Mouse (Mus musculus) C2C12 (cell line): ENCODE data around the gene Gm3629. TPM values are rescaled to one million over a fixed set of nuclear protein-coding genes. Genes with fewer than 3 reads are reported as not detected.
"Not testable (repeated sequence)": the region's sequence is repeated elsewhere in the genome, so short reads cannot be mapped to it uniquely, and the experiment has no call there.

Experiments
- H3K27me3 ChIP-seq: one replicate; pipeline ENCODE4 v1.6.1; 2011; ENCODE audit not compliant: control insufficient read depth, insufficient read depth, insufficient read length
- H3K36me3 ChIP-seq: one replicate; pipeline ENCODE4 v1.6.1; 2011; ENCODE audit not compliant: control insufficient read depth, insufficient read depth
- H3K4me3 ChIP-seq: one replicate; pipeline ENCODE4 v1.5.1; 2011; ENCODE audit warnings: mild to moderate bottlenecking, control low read depth; ENCODE audit not compliant: poor library complexity, insufficient read depth, severe bottlenecking
- H3K79me2 ChIP-seq: one replicate; pipeline ENCODE4 v1.6.1; 2011; ENCODE audit not compliant: control insufficient read depth, insufficient read depth
- H3K79me3 ChIP-seq: one replicate; pipeline ENCODE4 v1.6.1; 2011; ENCODE audit warnings: low read depth, control low read depth
- H3ac ChIP-seq: one replicate; pipeline ENCODE3; 2011; ENCODE audit warnings: low read depth; ENCODE audit not compliant: control insufficient read depth, insufficient read length
- long read RNA-seq, 2 experiments: library from polyadenylated mRNA; unstranded; transcript quantifications; one replicate each; pipeline ENCODE4 v2.0.0; 2019 to 2020
- polyA plus RNA-seq: library from polyadenylated mRNA; unstranded; fragments of >200 nt; fragmentation: generic; extraction: Trizol; gene quantifications from one replicate; pipeline ENCODE4 v1.2.1, GENCODE M21; 2012; ENCODE audit warnings: missing spikeins

Gene Gm3629
- not detected for polyA plus RNA-seq
- long read RNA-seq, experiment 1 = 0 reads
- long read RNA-seq, experiment 2 = 0 reads

DNA sequence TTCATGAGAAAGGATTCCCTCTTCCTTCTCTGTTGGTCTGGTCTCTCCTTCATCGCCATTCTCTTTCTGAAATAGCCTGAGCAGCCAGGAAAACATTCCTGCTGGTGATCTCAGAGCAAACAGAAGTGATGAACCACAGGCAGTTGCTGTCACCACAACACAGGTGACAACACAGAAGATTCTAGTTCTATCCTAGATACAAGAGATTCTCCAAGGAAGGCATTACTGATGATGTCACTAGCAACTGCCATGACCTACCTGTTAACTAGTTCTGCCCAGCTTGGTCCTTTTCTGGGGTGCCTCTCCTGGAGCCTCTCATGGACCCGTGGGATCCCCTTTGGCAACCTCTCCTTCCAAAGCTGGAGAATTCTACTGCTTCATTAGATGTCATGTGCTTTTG lies at the start of gene Gm3629:
Gene Gm3629, minus strand, starts transcription at position 101 of the 400 bp plus-strand sequence.
- not testable (repeated sequence) for H3K4me3 ChIP-seq, H3K79me3 ChIP-seq, H3K36me3 ChIP-seq, H3K27me3 ChIP-seq, H3ac ChIP-seq, H3K79me2 ChIP-seq

DNA sequence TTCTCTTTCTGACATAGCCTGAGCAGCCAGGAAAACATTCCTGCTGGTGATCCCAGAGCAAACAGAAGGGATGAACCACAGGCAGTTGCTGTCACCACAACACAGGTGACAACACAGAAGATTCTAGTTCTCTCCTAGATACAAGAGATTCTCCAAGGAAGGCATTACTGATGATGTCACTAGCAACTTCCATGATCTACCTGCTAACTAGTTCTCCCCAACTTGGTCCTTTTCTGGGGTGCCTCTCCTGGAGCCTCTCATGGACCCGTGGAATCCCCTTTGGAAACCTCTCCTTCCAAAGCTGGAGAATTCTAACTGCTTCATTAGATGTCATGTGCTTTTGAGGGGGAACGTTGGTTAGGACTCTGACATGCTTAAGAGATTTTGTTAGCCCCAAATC lies 31.9 kb upstream of the Gm3629 start, which contains the start of gene Gm3460:
Gene Gm3460, minus strand, starts transcription at position 101 of the 400 bp plus-strand sequence.
- H3K79me3 ChIP-seq, H3K36me3 ChIP-seq, H3K27me3 ChIP-seq, H3K4me3 ChIP-seq, H3K79me2 ChIP-seq, H3ac ChIP-seq: not testable (repeated sequence)

DNA sequence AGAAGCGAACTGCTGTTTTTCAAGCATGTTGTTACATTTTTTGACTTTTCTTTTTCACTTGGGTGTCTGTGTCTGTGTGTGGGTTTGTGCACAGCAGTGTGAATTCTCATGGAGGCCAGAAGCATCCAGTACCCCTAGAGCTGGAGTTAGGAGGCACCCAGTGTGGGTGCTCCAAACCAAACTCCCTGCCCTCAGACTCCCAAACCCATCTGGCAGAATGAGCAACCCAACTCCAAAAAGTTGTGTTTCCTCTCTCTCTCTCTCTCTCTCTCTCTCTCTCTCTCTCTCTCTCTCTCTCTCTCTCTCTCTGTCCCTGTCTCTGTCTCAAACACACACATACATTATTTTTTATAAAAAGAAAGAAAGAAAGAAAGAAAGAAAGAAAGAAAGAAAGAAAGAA lies 16.0 kb upstream of the Gm3629 start:
- H3K79me3 ChIP-seq, H3K27me3 ChIP-seq, H3K4me3 ChIP-seq, H3K36me3 ChIP-seq, H3K79me2 ChIP-seq, H3ac ChIP-seq: not testable (repeated sequence)

DNA sequence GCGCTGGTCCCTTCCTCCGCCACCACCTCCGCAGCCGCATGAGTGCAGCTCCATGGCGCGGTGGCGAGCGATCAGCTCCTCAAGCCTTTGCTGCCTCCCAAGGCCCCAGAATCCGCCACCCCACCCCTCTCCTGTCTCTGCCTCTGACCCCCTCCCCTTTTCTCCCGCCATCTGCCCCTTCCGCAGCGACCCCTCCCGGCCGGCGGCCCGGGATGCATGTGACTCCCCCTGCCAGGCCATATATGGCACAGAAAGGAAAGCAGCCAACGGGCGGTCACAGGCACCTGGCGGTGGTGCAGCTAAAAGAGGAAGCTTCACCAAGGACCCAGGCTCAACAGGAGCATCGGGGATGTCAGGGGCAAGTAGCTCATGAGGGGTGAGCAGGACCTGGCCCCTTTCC lies 14.6 kb upstream of the Gm3629 start:
- not testable (repeated sequence) for H3K27me3 ChIP-seq, H3K79me2 ChIP-seq, H3K79me3 ChIP-seq, H3K4me3 ChIP-seq, H3K36me3 ChIP-seq, H3ac ChIP-seq

DNA sequence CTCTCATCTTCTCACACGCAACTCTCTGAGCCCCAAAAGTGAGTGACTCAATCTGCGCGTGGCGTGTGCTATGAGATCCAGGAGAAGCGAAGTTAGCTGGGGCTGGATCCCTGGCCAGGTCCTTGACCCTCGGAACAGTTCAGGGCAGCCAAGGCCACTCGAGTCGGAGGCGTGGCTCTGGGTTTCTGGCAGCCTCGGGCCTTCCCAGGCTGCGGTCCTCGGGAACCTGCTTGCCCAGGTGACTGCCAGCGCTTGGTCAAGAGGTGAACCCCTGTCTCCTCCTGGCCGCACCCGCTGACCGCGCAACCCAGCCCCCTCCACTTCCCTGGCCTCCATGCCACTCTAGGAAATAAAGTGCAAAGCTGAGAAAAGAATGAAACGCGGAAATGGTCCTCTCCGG lies 14.1 kb upstream of the Gm3629 start:
- H3K4me3 ChIP-seq, H3K79me2 ChIP-seq, H3ac ChIP-seq, H3K36me3 ChIP-seq, H3K79me3 ChIP-seq, H3K27me3 ChIP-seq: not testable (repeated sequence)

DNA sequence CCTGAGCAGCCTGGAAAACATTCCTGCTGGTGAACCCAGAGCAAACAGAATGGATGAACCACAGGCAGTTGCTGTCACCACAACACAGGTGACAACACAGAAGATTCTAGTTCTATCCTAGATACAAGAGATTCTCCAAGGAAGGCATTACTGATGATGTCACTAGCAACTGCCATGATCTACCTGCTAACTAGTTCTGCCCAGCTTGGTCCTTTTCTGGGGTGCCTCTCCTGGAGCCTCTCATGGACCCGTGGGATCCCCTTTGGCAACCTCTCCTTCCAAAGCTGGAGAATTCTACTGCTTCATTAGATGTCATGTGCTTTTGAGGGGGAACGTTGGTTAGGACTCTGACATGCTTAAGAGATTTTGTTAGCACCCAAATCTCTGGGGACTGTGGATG lies 53.2 kb downstream of the Gm3629 start, which contains the start of gene Gm8356:
Gene Gm8356, minus strand, starts transcription at position 101 of the 400 bp plus-strand sequence.
- not testable (repeated sequence) for H3K79me2 ChIP-seq, H3ac ChIP-seq, H3K27me3 ChIP-seq, H3K79me3 ChIP-seq, H3K4me3 ChIP-seq, H3K36me3 ChIP-seq

Other genes with a start within 250 kb of the Gm3629 start
- gene Gm3618, start 246.9 kb downstream of the Gm3629 start, polyA plus RNA-seq = not detected
- gene Gm16440, start 200.3 kb downstream of the Gm3629 start, polyA plus RNA-seq = not detected
- gene Gm3591, start 178.1 kb downstream of the Gm3629 start, polyA plus RNA-seq = not detected
- not detected for gene Gm3594, start 146.0 kb downstream of the Gm3629 start, polyA plus RNA-seq
- gene Gm8356, start 53.3 kb downstream of the Gm3629 start, polyA plus RNA-seq = not detected
- not detected for gene Gm3460, start 31.8 kb upstream of the Gm3629 start, polyA plus RNA-seq
- gene Gm10251, start 93.6 kb upstream of the Gm3629 start, polyA plus RNA-seq = not detected
- gene Gm8050, start 129.6 kb upstream of the Gm3629 start, polyA plus RNA-seq = not detected
- 1.0 TPM for gene Gm3636, start 151.7 kb upstream of the Gm3629 start, polyA plus RNA-seq
- not detected for gene Gm8362, start 183.8 kb upstream of the Gm3629 start, polyA plus RNA-seq
- gene Gm3642, start 249.7 kb upstream of the Gm3629 start, polyA plus RNA-seq = not detected